Mouse (Mus musculus): ENCODE data around the gene Trim46.

- no peak for TF ChIP-seq CTCF (IDR thresholded peaks at IDR 0.05; ENCODE audit: low read depth)
- TF ChIP-seq EP300 (IDR thresholded peaks at IDR 0.05; ENCODE audit: low read depth) = no peak
These were observed 57.6 kb downstream of the Trim46 start for GRCm38 (mm10) chr3:89188478-89188875.

All from heart, postnatal 0 days (tissue).